Mouse (Mus musculus) right cerebral cortex, adult 18-20 months (tissue): ENCODE measurements at regions not wholly inside any gene's neighbourhood (a gene's known extent, or its start where the extent isn't known, plus 50 kb on each side); places are given as distances from the start of the nearest gene placed in this dataset.
"Not testable (repeated sequence)": the region's sequence is repeated elsewhere in the genome, so short reads cannot be mapped to it uniquely, and the experiment has no call there.

Experiments used
- DNase-seq: peaks from one replicate; pipeline ENCODE4 v3.0.0; 2022; ENCODE audit warnings: mixed read lengths

DNA sequence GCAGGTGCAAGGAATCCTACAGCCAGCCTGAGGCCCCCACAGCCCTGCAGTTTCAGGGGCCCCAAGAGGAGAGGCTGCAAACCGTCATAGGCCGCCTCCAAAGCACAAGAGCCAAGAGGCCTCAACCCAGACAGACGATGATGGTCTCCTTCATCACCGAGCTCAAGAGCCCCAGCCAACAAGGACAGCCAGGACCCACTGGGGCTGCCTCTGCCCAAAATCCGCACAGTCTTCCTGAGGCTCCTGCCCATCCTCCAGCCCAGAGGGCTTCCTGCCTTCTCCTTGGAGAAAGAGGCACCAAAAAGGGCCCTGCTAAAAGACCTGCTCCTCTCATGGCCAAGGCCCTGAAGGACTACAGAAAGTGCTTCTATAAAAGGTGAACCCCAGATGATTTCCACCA, 112.3 kb downstream of the Nus1 start:
- DNase-seq: not testable (repeated sequence)

GRCm38 (mm10) chr10:52530846-52531245, 113.5 kb downstream of the Nus1 start:
- no peak for DNase-seq

GRCm38 (mm10) chr10:52533278-52533892, 116.0 kb downstream of the Nus1 start:
- DNase-seq: no peak

DNA sequence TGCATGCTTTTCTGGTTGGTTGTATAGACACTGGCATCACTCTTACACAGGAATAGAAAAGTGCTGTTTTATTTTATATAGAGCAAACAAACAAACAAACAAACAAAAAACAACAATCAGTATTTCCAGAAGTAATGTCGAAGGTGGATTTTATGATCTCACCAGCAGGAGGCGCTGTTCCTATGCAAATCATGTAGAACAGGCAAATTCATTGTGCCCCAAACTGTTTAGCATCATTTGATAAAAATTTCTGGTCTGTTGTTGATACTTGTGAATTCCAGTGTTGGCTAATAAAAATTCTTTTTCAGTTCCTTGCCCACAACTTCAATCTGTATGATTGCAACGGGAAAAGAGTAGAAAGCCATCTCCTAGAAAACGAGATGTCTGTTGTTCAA, 116.5 kb downstream of the Nus1 start:
- DNase-seq: peak; percentile 34

GRCm38 (mm10) chr10:52545566-52545965, 128.2 kb downstream of the Nus1 start:
- DNase-seq: no peak

GRCm38 (mm10) chr10:52577383-52577782, 113.0 kb upstream of the Slc35f1 start:
- no peak for DNase-seq

DNA sequence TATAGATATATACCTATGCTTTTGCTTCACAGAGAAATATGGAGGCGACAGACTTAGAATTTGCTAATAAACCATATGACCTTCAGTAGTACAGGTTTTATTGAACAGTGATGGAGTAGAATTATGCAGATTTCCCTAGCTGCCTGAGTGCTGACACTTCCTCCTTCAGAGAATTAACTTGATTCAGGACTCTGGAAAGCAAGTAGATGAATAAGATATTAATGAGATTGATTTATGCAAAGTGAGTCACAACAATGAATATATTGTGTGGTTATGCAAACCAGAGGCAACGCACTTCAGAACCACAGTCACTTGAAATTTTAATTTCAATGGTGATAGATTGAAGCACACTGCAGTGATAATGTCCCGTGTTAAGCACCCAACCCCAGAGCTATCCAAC, 112.5 kb upstream of the Slc35f1 start:
- DNase-seq: no peak

DNA sequence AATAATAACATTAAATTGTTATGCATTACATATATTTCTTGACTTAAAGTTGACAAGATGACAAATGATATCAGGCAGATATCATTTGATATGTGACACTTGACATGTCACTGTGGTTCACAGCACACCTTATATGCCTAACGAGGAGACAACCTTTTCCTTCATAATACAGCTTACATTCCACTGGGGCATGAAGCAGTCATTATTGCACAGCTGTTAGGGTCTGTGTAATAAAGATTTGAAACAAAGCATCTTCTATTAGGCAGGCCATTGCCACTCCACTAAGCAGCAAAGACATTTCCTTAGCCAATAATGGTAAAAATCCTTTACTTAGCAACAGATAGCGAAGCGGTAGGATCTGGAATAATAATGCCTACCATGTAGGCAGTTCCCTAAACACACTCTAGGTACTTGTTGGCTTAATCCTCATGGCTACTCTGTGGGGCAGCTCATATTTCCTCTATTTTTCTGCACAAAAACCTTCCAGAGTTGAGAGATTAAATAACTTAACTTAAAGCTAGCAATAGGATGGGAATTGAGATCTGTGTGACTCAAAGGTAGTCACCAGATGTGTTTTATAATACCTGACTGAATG, 112.0 kb upstream of the Slc35f1 start:
- no peak for DNase-seq

DNA sequence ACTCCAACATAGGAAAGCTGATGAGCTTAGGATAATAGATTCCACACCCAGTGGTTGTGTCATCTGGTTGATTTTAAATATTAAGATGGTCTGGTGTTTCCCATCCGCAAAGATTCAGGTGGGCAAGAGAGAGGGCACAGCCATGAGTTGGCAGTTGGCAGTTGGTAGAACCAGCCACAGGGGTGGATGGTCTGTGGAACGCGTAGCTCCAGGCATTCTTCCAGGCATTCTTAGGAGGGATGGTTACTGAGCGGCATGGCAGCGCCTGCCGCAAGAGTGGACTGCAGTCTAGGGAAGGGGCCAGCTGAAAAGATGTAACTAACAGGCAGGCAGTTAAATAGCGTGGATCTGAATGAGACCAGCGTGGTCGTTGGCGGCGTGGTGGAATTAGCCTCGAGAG, 96.6 kb upstream of the Slc35f1 start:
- no peak for DNase-seq
